Mouse (Mus musculus) stomach, postnatal 0 days (tissue): ENCODE results near the gene Lrrc8c.

Experiments
- CTCF ChIP-seq: IDR thresholded peaks from 2 replicates; pipeline ENCODE4 v1.5.1; 2016; ENCODE audit warnings: antibody characterized with exemption, low read depth, mild to moderate bottlenecking, moderate library complexity
- EP300 ChIP-seq: optimal IDR thresholded peaks from 2 replicates; pipeline ENCODE3; 2016; ENCODE audit warnings: antibody characterized with exemption

DNA sequence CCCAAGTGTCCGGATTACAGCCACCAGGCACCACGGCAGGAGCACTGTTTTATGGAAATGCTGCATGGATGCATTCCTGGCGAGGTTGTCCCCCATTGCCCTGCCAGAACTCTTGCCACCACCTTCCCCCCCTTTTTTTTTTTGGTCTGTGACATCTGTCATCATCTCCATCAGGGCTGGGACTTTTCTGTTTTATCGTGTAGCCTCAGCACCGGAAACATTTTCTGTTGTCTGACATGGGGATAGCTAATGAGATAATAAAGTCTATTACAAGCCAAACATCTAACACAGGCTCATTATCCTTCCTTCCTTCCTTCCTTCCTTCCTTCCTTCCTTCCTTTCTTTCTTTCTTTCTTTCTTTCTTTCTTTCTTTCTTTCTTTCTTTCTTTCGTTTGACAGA is 119.7 kb downstream of the Lrrc8c start:
- TF ChIP-seq EP300 (no peak), CTCF (no peak)
